Mouse (Mus musculus): ENCODE measurements at regions not wholly inside any gene's neighbourhood (a gene's known extent, or its start where the extent isn't known, plus 50 kb on each side); places are given as distances from the start of the nearest gene placed in this dataset.

DNA sequence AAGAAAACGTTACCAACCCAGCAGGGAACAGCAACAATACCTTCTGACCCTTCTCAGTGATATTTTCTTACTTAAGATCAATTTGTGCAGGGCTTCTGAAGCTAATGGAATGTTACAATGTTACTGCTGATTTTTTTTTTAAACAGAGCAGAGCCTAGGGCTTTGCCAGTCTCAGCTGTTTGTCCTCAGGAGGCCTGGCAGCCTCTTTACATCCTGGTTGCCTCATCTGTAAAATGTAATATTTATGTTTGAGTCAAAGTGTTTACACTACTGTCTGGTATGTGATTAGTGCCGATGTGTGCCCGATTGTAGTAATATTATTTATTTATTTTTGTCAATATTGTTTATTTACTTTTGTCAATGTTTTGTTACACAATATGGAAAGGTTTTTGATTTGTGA lies 166.9 kb upstream of the Runx1 start:
- no peak for ATAC-seq (ENCODE audit: low FRiP score, low TSS enrichment)
- 60% methylated on average over 3 of the region's 3 CpGs for WGBS

GRCm38 (mm10) chr16:92991405-92991804 lies 165.5 kb upstream of the Runx1 start:
- Histone ChIP-seq H3K27me3 (ENCODE audit: control insufficient read depth, insufficient read depth, low read length) (no peaks in the 10 kb centered on the region), H3K4me1 (ENCODE audit: control insufficient read depth, insufficient read depth, low read length) (0 out of 2 replicates have a peak, but pooled peaks cover 3% of the 10 kb centered on the region), H3K36me3 (ENCODE audit: control insufficient read depth, insufficient read depth, low read length) (no peaks in the 10 kb centered on the region), H3K27ac (ENCODE audit: low read depth, low read length) (no peak overlapping the region), H3K4me3 (ENCODE audit: low read length) (no peak overlapping the region), H3K4me2 (replicated peaks; ENCODE audit: low read depth, low read length) (no peak overlapping the region), H3K9ac (ENCODE audit: low read depth, low read length) (no peak overlapping the region), H3K9me3 (ENCODE audit: control insufficient read depth, low read length) (no peaks in the 10 kb centered on the region)
- 83% methylated on average over 7 of the region's 7 CpGs for WGBS
- ATAC-seq (ENCODE audit: low FRiP score, low TSS enrichment), result no peak

More for the DNA sequence above, 166.9 kb upstream of the Runx1 start:
- Histone ChIP-seq H3K9me3 (ENCODE audit: control insufficient read depth, low read length) (no peaks in the 10 kb centered on the region), H3K4me3 (ENCODE audit: low read length) (no peak overlapping the region), H3K4me2 (replicated peaks; ENCODE audit: low read depth, low read length) (no peak overlapping the region), H3K27ac (ENCODE audit: low read depth, low read length) (no peak overlapping the region), H3K36me3 (ENCODE audit: control insufficient read depth, insufficient read depth, low read length) (no peaks in the 10 kb centered on the region), H3K4me1 (ENCODE audit: control insufficient read depth, insufficient read depth, low read length) (0 out of 2 replicates have a peak, but pooled peaks cover 3% of the 10 kb centered on the region), H3K9ac (ENCODE audit: low read depth, low read length) (no peak overlapping the region), H3K27me3 (ENCODE audit: control insufficient read depth, insufficient read depth, low read length) (no peaks in the 10 kb centered on the region)

DNA sequence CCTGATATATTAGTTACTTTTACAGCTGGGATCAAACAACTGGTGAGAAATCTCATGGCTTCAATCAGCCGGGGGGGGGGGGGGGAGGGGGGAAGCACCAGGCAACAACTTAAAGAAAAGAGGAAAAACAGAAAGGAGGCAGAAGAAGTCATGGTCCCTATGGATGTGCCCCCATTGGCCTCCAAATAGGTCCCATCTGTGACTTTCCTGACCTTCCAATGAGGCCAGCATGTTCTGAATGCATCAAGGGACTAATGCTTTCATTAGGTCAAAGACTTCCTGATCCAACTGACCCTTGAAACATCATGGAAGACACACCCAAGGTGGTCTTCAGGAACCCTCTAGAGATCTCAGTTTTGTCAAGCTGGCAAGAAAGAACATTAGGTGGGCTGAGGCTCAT lies 162.5 kb upstream of the Runx1 start:
- no peak overlapping the region for H3K4me3 ChIP-seq (ENCODE audit: low read length)
- no peaks in the 10 kb centered on the region for H3K36me3 ChIP-seq (ENCODE audit: control insufficient read depth, insufficient read depth, low read length)
- H3K9me3 ChIP-seq (ENCODE audit: control insufficient read depth, low read length), result no peaks in the 10 kb centered on the region
- no peak for ATAC-seq (ENCODE audit: low FRiP score, low TSS enrichment)
- H3K9ac ChIP-seq (ENCODE audit: low read depth, low read length), result no peak overlapping the region
- H3K4me1 ChIP-seq (ENCODE audit: control insufficient read depth, insufficient read depth, low read length), result no peaks in the 10 kb centered on the region
- no peak overlapping the region for H3K27ac ChIP-seq (ENCODE audit: low read depth, low read length)
- 67% methylated on average over 1 of the region's 1 CpGs for WGBS
- no peaks in the 10 kb centered on the region for H3K27me3 ChIP-seq (ENCODE audit: control insufficient read depth, insufficient read depth, low read length)
- no peak overlapping the region for H3K4me2 ChIP-seq (replicated peaks; ENCODE audit: low read depth, low read length)

GRCm38 (mm10) chr16:92988000-92988399 lies 162.1 kb upstream of the Runx1 start:
- Histone ChIP-seq H3K4me3 (ENCODE audit: low read length) (no peak overlapping the region), H3K27ac (ENCODE audit: low read depth, low read length) (no peak overlapping the region), H3K9me3 (ENCODE audit: control insufficient read depth, low read length) (no peaks in the 10 kb centered on the region), H3K36me3 (ENCODE audit: control insufficient read depth, insufficient read depth, low read length) (no peaks in the 10 kb centered on the region), H3K9ac (ENCODE audit: low read depth, low read length) (no peak overlapping the region), H3K27me3 (ENCODE audit: control insufficient read depth, insufficient read depth, low read length) (no peaks in the 10 kb centered on the region), H3K4me2 (replicated peaks; ENCODE audit: low read depth, low read length) (no peak overlapping the region), H3K4me1 (ENCODE audit: control insufficient read depth, insufficient read depth, low read length) (no peaks in the 10 kb centered on the region)
- 89% methylated on average over 3 of the region's 3 CpGs for WGBS
- no peak for ATAC-seq (ENCODE audit: low FRiP score, low TSS enrichment)

DNA sequence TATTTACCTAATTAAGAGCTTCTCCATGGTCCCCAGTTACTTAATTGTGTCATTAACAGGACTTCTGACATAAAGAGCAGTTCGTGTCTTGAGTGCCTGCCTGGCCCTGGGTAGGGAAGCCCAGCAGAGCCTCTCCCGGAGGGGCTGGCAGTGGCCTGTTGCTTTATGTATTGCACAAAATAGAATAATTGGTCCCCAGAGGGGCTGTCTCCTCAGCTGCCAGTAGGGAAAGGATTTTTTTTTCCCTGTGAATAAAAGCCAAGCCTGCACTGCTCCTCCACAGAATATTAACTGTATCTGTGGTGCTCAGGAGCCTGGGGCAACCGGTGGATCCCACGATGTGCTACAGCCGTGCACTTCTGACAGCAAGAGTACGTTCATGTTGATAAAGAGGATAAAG lies 159.8 kb upstream of the Runx1 start:
- no peak overlapping the region for H3K27ac ChIP-seq (ENCODE audit: low read depth, low read length)
- no peaks in the 10 kb centered on the region for H3K4me1 ChIP-seq (ENCODE audit: control insufficient read depth, insufficient read depth, low read length)
- 62% methylated on average over 6 of the region's 6 CpGs for WGBS
- H3K9me3 ChIP-seq (ENCODE audit: control insufficient read depth, low read length), result no peaks in the 10 kb centered on the region
- H3K9ac ChIP-seq (ENCODE audit: low read depth, low read length), result no peak overlapping the region
- no peak overlapping the region for H3K4me2 ChIP-seq (replicated peaks; ENCODE audit: low read depth, low read length)
- no peak for ATAC-seq (ENCODE audit: low FRiP score, low TSS enrichment)
- H3K27me3 ChIP-seq (ENCODE audit: control insufficient read depth, insufficient read depth, low read length), result no peaks in the 10 kb centered on the region
- H3K36me3 ChIP-seq (ENCODE audit: control insufficient read depth, insufficient read depth, low read length), result no peaks in the 10 kb centered on the region
- no peak overlapping the region for H3K4me3 ChIP-seq (ENCODE audit: low read length)

GRCm38 (mm10) chr16:92982934-92983333 lies 157.0 kb upstream of the Runx1 start:
- H3K4me1 ChIP-seq (ENCODE audit: control insufficient read depth, insufficient read depth, low read length), result no peaks in the 10 kb centered on the region
- H3K9me3 ChIP-seq (ENCODE audit: control insufficient read depth, low read length), result no peaks in the 10 kb centered on the region
- no peaks in the 10 kb centered on the region for H3K36me3 ChIP-seq (ENCODE audit: control insufficient read depth, insufficient read depth, low read length)
- no peak overlapping the region for H3K4me3 ChIP-seq (ENCODE audit: low read length)
- no peak overlapping the region for H3K27ac ChIP-seq (ENCODE audit: low read depth, low read length)
- no peak overlapping the region for H3K9ac ChIP-seq (ENCODE audit: low read depth, low read length)
- H3K27me3 ChIP-seq (ENCODE audit: control insufficient read depth, insufficient read depth, low read length), result no peaks in the 10 kb centered on the region
- 96% methylated on average over 7 of the region's 7 CpGs for WGBS
- H3K4me2 ChIP-seq (replicated peaks; ENCODE audit: low read depth, low read length), result no peak overlapping the region
- no peak for ATAC-seq (ENCODE audit: low FRiP score, low TSS enrichment)

- WGBS, result 40% methylated on average over 11 of the region's 11 CpGs
Measured at GRCm38 (mm10) chr16:92979620-92980330, 153.8 kb upstream of the Runx1 start.

DNA sequence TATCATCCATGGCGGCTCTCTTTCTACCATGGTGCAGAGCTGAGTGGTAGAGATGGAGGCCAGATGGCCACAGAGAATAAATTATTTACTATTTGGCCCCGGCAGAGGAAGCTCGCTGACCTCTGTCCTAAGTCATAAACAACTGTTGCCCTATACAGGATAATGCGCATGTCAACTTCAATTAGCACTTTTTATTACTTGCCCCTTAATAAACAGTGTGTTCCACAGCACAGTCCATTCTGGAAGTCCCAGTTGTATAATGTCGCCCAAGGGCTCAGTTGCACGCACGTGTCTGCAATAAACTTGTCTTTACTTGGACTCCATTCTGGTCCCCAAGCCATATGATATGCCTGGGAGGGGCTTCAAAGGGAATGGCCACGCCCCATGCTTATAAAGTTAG lies 150.1 kb upstream of the Runx1 start:
- WGBS, result 33% methylated on average over 8 of the region's 8 CpGs
- Histone ChIP-seq H3K27me3 (ENCODE audit: control insufficient read depth, insufficient read depth, low read length) (no peaks in the 10 kb centered on the region; the same call in 1 of the 2 replicates), H3K9ac (ENCODE audit: low read depth, low read length) (no peak overlapping the region), H3K9me3 (ENCODE audit: control insufficient read depth, low read length) (no peaks in the 10 kb centered on the region), H3K27ac (ENCODE audit: low read depth, low read length) (no peak overlapping the region), H3K4me1 (ENCODE audit: control insufficient read depth, insufficient read depth, low read length) (no peaks in the 10 kb centered on the region), H3K36me3 (ENCODE audit: control insufficient read depth, insufficient read depth, low read length) (no peaks in the 10 kb centered on the region), H3K4me3 (ENCODE audit: low read length) (no peak overlapping the region), H3K4me2 (replicated peaks; ENCODE audit: low read depth, low read length) (no peak overlapping the region)
- peak; percentile 82 for ATAC-seq (ENCODE audit: low FRiP score, low TSS enrichment)

More at GRCm38 (mm10) chr16:92979620-92980330, 153.8 kb upstream of the Runx1 start:
- no peak overlapping the region for H3K4me2 ChIP-seq (replicated peaks; ENCODE audit: low read depth, low read length)
- H3K4me3 ChIP-seq (ENCODE audit: low read length), result no peak overlapping the region
- no peak for ATAC-seq (ENCODE audit: low FRiP score, low TSS enrichment)
- no peak overlapping the region for H3K9ac ChIP-seq (ENCODE audit: low read depth, low read length)
- H3K27me3 ChIP-seq (ENCODE audit: control insufficient read depth, insufficient read depth, low read length), result no peaks in the 10 kb centered on the region; the same call in 1 of the 2 replicates
- no peaks in the 10 kb centered on the region for H3K4me1 ChIP-seq (ENCODE audit: control insufficient read depth, insufficient read depth, low read length)
- H3K27ac ChIP-seq (ENCODE audit: low read depth, low read length), result no peak overlapping the region
- H3K9me3 ChIP-seq (ENCODE audit: control insufficient read depth, low read length), result no peaks in the 10 kb centered on the region
- no peaks in the 10 kb centered on the region for H3K36me3 ChIP-seq (ENCODE audit: control insufficient read depth, insufficient read depth, low read length)

GRCm38 (mm10) chr16:92975090-92975489 lies 149.1 kb upstream of the Runx1 start:
- Histone ChIP-seq H3K27ac (ENCODE audit: low read depth, low read length) (no peak overlapping the region), H3K4me3 (ENCODE audit: low read length) (no peak overlapping the region), H3K9me3 (ENCODE audit: control insufficient read depth, low read length) (no peaks in the 10 kb centered on the region), H3K4me1 (ENCODE audit: control insufficient read depth, insufficient read depth, low read length) (no peaks in the 10 kb centered on the region), H3K27me3 (ENCODE audit: control insufficient read depth, insufficient read depth, low read length) (no peaks in the 10 kb centered on the region; the same call in 1 of the 2 replicates), H3K36me3 (ENCODE audit: control insufficient read depth, insufficient read depth, low read length) (no peaks in the 10 kb centered on the region), H3K9ac (ENCODE audit: low read depth, low read length) (no peak overlapping the region), H3K4me2 (replicated peaks; ENCODE audit: low read depth, low read length) (no peak overlapping the region)
- 88% methylated on average over 8 of the region's 8 CpGs for WGBS
- no peak for ATAC-seq (ENCODE audit: low FRiP score, low TSS enrichment)
